Mouse (Mus musculus): ENCODE measurements around the gene Col23a1. TPM values are rescaled to one million over a fixed set of nuclear protein-coding genes. Genes with fewer than 3 reads are reported as not detected.

The Col23a1 gene
- polyA plus RNA-seq, 1 experiment, result 1.5 TPM

DNA sequence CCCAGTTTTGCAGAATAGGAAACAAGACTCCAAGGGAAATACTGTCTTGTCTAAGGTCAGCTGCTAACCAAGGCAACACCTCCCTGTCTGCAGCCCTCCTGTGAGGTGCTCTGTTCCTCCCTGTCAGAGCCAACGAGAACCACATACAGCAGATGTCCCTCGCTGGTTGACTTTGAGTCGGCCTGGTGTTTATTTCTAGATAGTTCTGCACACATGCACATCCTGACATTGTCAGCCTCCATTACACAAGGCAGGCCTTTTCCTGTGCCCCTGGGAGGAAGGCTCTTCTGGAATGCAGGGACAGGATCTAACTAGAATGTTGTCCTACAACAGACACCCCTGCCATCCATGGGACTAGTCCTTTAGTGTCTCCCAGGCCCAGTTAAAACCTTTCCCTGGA, 231.7 kb downstream of the Col23a1 start:
- TF ChIP-seq CTCF (IDR thresholded peaks at IDR 0.05; ENCODE audit: extremely low read depth, insufficient read depth, insufficient read length, insufficient replicate concordance) (no peak), POLR2A (IDR thresholded peaks at IDR 0.05; ENCODE audit: low read depth, low read length) (no peak)
- DNase-seq (ENCODE audit: low read depth in 1 of 2, low spot score in 2 of 2), result no peak
- WGBS, result 50% methylated on average over 3 of the region's 3 CpGs
- no peaks in the 10 kb centered on the region for H3K4me1 ChIP-seq (ENCODE audit: control insufficient read depth, insufficient read depth, insufficient read length)
- H3K27ac ChIP-seq (ENCODE audit: insufficient read depth, low read length), result no peak overlapping the region
- no peak overlapping the region for H3K4me3 ChIP-seq (ENCODE audit: extremely low read depth, insufficient read depth, insufficient read length)
- no peaks in the 10 kb centered on the region for H3K27me3 ChIP-seq (ENCODE audit: control insufficient read depth, insufficient read depth, low read length)
- no peaks in the 10 kb centered on the region for H3K36me3 ChIP-seq (ENCODE audit: control insufficient read depth, insufficient read depth, low read length)

DNA sequence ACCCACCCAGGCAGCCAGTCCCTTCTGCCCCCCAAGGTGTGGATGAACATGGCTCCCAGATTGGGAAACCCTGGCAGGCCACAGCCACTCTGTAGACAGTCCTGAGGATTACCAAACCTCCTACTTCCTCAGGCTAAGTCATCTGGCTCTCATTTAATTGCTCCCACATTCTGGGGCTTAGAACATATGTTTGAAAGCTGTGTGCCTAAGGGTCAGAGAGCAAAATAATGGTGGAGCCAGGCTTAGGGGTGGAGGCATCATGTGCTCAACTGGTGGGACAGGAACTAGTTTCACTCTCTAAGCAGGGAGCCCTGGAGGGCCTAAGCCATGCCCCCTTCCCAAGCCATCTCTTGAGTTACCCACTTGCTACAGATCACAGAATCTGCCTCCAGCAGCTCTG, 233.5 kb downstream of the Col23a1 start:
- Histone ChIP-seq H3K36me3 (ENCODE audit: control insufficient read depth, insufficient read depth, low read length) (no peaks in the 10 kb centered on the region), H3K4me3 (ENCODE audit: extremely low read depth, insufficient read depth, insufficient read length) (no peak overlapping the region), H3K27ac (ENCODE audit: insufficient read depth, low read length) (no peak overlapping the region), H3K4me1 (ENCODE audit: control insufficient read depth, insufficient read depth, insufficient read length) (no peaks in the 10 kb centered on the region), H3K27me3 (ENCODE audit: control insufficient read depth, insufficient read depth, low read length) (no peaks in the 10 kb centered on the region)
- TF ChIP-seq CTCF (IDR thresholded peaks at IDR 0.05; ENCODE audit: extremely low read depth, insufficient read depth, insufficient read length, insufficient replicate concordance), result no peak
- TF ChIP-seq POLR2A (IDR thresholded peaks at IDR 0.05; ENCODE audit: low read depth, low read length), result no peak
- no peak for DNase-seq (ENCODE audit: low read depth in 1 of 2, low spot score in 2 of 2)

DNA sequence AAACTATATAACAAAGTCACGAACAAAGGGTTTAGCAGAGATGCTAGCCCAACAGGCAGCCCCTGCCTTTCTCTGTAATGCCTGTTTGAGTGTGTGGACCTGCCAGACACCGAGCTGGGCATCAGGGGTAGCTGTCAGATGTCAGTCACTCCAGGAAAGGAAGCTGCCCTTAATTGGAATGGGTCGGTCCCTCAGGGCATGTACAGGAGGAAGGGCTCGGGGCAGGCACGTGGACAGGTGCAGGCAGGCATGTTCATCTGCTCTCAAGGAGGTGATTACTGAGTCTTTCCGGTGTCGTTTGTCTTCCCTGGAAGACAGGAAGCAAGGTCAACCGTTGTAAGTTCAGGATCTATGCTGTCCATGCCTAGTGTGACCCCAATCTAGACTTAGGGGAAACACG, 233.9 kb downstream of the Col23a1 start:
- Histone ChIP-seq H3K4me3 (ENCODE audit: extremely low read depth, insufficient read depth, insufficient read length) (no peak overlapping the region), H3K27me3 (ENCODE audit: control insufficient read depth, insufficient read depth, low read length) (no peaks in the 10 kb centered on the region), H3K27ac (ENCODE audit: insufficient read depth, low read length) (no peak overlapping the region), H3K36me3 (ENCODE audit: control insufficient read depth, insufficient read depth, low read length) (no peaks in the 10 kb centered on the region), H3K4me1 (ENCODE audit: control insufficient read depth, insufficient read depth, insufficient read length) (no peaks in the 10 kb centered on the region)
- TF ChIP-seq CTCF (IDR thresholded peaks at IDR 0.05; ENCODE audit: extremely low read depth, insufficient read depth, insufficient read length, insufficient replicate concordance), result no peak
- TF ChIP-seq POLR2A (IDR thresholded peaks at IDR 0.05; ENCODE audit: low read depth, low read length), result no peak
- no peak for DNase-seq (ENCODE audit: low read depth in 1 of 2, low spot score in 2 of 2)
- WGBS, result 75% methylated on average over 9 of the region's 9 CpGs

DNA sequence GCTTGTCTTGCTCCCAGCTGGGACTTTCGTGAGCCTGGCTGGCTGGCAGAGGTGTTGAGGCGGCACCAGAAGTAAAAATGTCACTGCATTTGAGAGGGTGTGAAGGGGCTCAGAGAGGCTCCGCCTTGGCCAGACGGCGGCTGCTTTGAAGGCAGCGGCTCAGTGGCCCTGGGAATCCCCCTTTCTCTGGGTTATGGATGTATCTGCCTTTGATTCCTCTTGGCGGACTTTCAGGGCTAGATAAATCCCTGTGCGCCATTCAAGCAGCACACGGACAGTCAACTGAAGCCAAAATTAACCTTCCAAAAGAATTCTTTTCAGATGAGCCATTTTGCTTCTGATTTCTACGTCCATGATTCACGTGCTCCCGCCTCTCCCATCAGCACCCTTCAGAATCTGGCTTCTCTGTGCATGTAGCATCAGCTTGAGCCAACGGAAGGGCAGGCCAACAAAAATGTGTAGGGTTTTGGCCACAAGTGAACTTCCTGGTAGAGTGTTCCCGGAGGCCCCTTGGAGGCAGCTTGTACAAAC, 237.0 kb downstream of the Col23a1 start:
- WGBS, result 61% methylated on average over 14 of the region's 14 CpGs
- H3K4me3 ChIP-seq (ENCODE audit: extremely low read depth, insufficient read depth, insufficient read length), result no peak overlapping the region
- no peaks in the 10 kb centered on the region for H3K27me3 ChIP-seq (ENCODE audit: control insufficient read depth, insufficient read depth, low read length)
- no peaks in the 10 kb centered on the region for H3K4me1 ChIP-seq (ENCODE audit: control insufficient read depth, insufficient read depth, insufficient read length)
- H3K27ac ChIP-seq (ENCODE audit: insufficient read depth, low read length), result no peak overlapping the region
- TF ChIP-seq POLR2A (IDR thresholded peaks at IDR 0.05; ENCODE audit: low read depth, low read length) (no peak), CTCF (IDR thresholded peaks at IDR 0.05; ENCODE audit: extremely low read depth, insufficient read depth, insufficient read length, insufficient replicate concordance) (no peak)
- no peak for DNase-seq (ENCODE audit: low read depth in 1 of 2, low spot score in 2 of 2)
- H3K36me3 ChIP-seq (ENCODE audit: control insufficient read depth, insufficient read depth, low read length), result no peaks in the 10 kb centered on the region

DNA sequence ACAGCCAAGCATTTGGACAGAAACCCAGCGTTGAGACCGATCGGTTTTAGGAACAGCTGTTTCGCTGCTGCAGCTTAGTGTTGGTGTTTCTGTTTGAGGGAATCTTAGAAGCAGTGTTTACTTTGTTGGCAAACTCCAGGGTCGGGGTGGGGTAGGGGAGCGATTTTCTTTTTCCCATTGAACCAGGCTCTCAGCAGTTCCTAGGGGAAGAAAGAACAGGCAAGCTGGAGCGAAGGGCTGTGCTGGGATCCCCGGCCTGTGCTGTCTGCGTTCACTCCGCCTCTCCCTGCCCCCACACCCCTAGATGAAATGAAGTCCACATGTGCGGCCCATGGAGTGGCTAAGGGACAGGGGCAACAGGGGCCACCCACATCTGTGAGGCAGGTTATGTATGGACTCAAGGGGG, 243.4 kb downstream of the Col23a1 start:
- no peak overlapping the region for H3K27ac ChIP-seq (ENCODE audit: insufficient read depth, low read length)
- no peak overlapping the region for H3K4me3 ChIP-seq (ENCODE audit: extremely low read depth, insufficient read depth, insufficient read length)
- no peaks in the 10 kb centered on the region for H3K36me3 ChIP-seq (ENCODE audit: control insufficient read depth, insufficient read depth, low read length)
- 86% methylated on average over 11 of the region's 11 CpGs for WGBS
- no peaks in the 10 kb centered on the region for H3K27me3 ChIP-seq (ENCODE audit: control insufficient read depth, insufficient read depth, low read length)
- TF ChIP-seq CTCF (IDR thresholded peaks at IDR 0.05; ENCODE audit: extremely low read depth, insufficient read depth, insufficient read length, insufficient replicate concordance), result no peak
- no peak for DNase-seq (ENCODE audit: low read depth in 1 of 2, low spot score in 2 of 2)
- no peaks in the 10 kb centered on the region for H3K4me1 ChIP-seq (ENCODE audit: control insufficient read depth, insufficient read depth, insufficient read length)

DNA sequence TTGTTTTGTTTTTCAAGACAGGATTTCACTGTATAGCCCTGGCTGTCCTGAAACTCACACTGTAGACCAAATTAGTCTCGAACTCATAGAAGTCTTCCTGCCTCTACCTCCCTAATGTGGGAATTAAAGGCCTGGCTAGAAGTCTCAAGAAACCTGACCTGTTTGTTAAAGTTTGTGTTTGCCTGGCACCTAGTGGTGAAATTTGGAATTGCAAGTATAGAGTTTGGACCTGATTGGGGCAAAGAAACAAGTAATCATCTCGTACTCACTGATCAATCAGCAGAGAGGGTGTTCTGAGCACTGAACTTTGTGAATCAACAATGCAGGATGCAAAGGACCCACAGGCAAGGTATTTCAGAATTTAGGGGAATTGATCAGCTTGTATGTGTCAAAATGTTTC, 244.6 kb downstream of the Col23a1 start:
- Histone ChIP-seq H3K27ac (ENCODE audit: insufficient read depth, low read length) (no peak overlapping the region), H3K4me1 (ENCODE audit: control insufficient read depth, insufficient read depth, insufficient read length) (no peaks in the 10 kb centered on the region), H3K27me3 (ENCODE audit: control insufficient read depth, insufficient read depth, low read length) (no peaks in the 10 kb centered on the region), H3K4me3 (ENCODE audit: extremely low read depth, insufficient read depth, insufficient read length) (no peak overlapping the region), H3K36me3 (ENCODE audit: control insufficient read depth, insufficient read depth, low read length) (no peaks in the 10 kb centered on the region)
- DNase-seq (ENCODE audit: low read depth in 1 of 2, low spot score in 2 of 2), result peak; percentile 25 to 27
- TF ChIP-seq POLR2A (IDR thresholded peaks at IDR 0.05; ENCODE audit: low read depth, low read length) (no peak), CTCF (IDR thresholded peaks at IDR 0.05; ENCODE audit: extremely low read depth, insufficient read depth, insufficient read length, insufficient replicate concordance) (peak; percentile 2; the same call in 1 of the 2 replicates)
- WGBS, result 32% methylated on average over 2 of the region's 2 CpGs

DNA sequence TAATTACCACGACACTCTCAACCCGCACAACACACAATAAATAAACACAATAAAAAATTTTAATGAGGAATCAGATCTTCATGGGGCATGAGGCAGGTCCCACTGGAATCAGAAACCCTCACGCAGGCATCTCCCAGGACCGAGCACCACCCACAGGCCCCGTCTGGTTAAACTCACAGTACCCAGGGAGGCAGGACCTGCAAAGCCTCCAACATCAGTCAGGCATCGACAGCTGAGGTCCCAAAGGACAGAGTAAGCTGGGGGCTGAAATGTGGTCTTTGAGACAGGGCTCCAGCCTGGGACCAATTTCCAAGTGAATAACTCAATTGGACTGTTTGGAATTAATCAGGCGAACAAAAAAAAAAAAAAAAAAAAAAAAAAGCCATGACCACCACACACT, 248.7 kb downstream of the Col23a1 start:
- no peaks in the 10 kb centered on the region for H3K27me3 ChIP-seq (ENCODE audit: control insufficient read depth, insufficient read depth, low read length)
- no peak for TF ChIP-seq CTCF (IDR thresholded peaks at IDR 0.05; ENCODE audit: extremely low read depth, insufficient read depth, insufficient read length, insufficient replicate concordance)
- no peak for TF ChIP-seq POLR2A (IDR thresholded peaks at IDR 0.05; ENCODE audit: low read depth, low read length)
- H3K27ac ChIP-seq (ENCODE audit: insufficient read depth, low read length), result no peak overlapping the region
- no peak for DNase-seq (ENCODE audit: low read depth in 1 of 2, low spot score in 2 of 2)
- 86% methylated on average over 7 of the region's 7 CpGs for WGBS
- no peak overlapping the region for H3K4me3 ChIP-seq (ENCODE audit: extremely low read depth, insufficient read depth, insufficient read length)
- no peaks in the 10 kb centered on the region for H3K36me3 ChIP-seq (ENCODE audit: control insufficient read depth, insufficient read depth, low read length)
- H3K4me1 ChIP-seq (ENCODE audit: control insufficient read depth, insufficient read depth, insufficient read length), result no peaks in the 10 kb centered on the region
